Mouse (Mus musculus): ENCODE data around the gene Xylt1.

DNA sequence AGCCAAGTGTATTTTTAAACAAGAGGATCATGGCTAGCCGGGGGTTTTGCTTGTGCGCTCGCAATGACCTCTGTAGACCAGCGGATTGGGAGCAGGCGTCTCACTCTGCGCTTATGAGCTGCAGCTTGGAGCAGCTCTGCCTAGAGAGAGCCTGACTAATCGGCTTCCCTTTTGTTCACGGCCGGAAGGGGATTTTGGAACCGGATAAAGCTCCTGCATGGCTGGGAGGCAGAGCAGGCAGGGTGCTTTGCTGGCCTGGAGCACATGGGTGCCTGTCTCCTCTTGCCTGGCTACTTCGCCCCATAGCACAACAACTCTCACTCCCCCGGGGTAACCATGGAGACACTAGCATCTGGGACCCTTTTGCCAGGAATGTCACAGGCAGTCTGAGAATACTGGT lies 172.4 kb downstream of the Xylt1 start:
- TF ChIP-seq CTCF (IDR thresholded peaks at IDR 0.05; ENCODE audit: low read depth, low read length): no peak
- no peak for TF ChIP-seq POLR2A (IDR thresholded peaks at IDR 0.05; ENCODE audit: borderline replicate concordance, low read depth, low read length)

Data from bone marrow macrophage, adult 2 months (primary cell).